Mouse (Mus musculus) brain, embryonic 14.5 days (tissue): ENCODE data around the gene Dapp1.

Source experiments
- CTCF ChIP-seq: fragments of 200-500 bp; IDR thresholded peaks from 2 replicates; pipeline ENCODE4 v1.5.1; 2012; ENCODE audit warnings: inconsistent platforms, mild to moderate bottlenecking, moderate library complexity, borderline replicate concordance; ENCODE audit not compliant: insufficient read depth, insufficient read length; ENCODE audit errors: extremely low read depth
- POLR2A ChIP-seq: fragments of 200-500 bp; IDR thresholded peaks from 2 replicates; pipeline ENCODE4 v1.6.1; 2012; ENCODE audit warnings: mild to moderate bottlenecking, inconsistent platforms, borderline replicate concordance; ENCODE audit not compliant: poor library complexity, insufficient read depth, insufficient read length, severe bottlenecking; ENCODE audit errors: extremely low read depth

DNA sequence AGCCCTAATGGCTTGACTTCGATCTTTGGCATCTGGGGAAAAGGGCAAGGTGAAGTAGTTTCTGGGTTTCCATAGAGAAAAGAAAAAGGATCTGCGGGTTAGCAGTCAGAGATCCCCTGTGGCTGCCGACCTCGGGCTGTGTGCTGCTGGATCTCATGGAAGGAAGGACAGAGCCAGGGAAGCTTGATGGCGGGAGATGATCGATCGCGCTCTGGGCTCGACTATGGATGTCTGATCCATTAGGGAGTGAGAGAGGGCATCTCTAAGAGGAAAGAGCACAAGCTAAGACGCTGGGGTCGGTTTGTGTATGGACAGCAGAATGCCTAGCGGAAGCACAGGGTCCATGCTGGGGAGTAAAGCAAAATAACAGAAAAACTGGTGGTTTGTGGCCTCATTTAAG lies 11.4 kb downstream of the Dapp1 start:
- TF ChIP-seq CTCF = no peak
- no peak for TF ChIP-seq POLR2A
